ENCODE assay signal across 25 mouse cellular contexts in the genomic region with DNA sequence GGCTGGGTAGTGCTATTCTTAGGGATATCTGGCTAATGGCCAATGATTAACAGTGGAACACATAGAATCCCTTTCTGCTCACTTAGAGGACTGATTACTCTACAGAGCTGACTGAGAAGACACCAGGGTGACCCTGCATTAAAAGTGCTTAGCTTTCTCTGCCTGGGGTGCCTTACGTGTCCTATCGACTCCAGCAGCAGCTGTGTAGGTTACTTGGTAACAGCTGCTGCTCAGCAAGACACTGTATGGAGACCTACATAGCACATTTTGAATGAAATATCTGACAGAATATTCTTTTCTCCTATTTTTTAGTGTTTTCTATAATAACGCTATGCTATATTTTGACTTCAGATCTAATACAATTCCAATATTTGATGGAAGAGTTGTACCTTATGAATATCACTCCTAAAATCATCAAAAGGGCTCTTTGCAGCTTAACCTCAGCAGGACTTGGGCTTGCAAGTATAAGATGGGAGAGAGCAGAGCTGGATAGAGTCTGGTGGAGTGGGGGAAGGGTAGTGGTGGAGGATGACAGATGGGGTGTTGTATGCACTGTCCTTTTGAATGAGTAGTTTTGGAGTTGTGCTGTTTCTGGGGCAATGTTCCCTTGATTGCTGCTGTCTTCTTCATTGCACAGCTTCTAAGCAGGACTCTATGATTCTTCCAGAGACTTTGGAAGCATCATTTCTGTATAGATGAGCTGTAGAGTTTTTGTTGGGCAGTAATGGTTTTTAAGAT.
DNase-seq lines count a peak whose midpoint lies in the region; ATAC-seq and TF ChIP-seq lines count a peak whose summit lies in the region.
"Had no signal": no experiment of that assay in that cellular context is flagged by ENCODE, and none has a peak within 500 bp of the region (broad histone marks: within the 10 kb centered on the region; RNA-seq: fewer than 3 reads in every experiment).

No protein-coding gene starts in this region.

- H3K4me1 ChIP-seq in forebrain, embryonic 14.5 days (ENCODE audit: control insufficient read depth, insufficient read depth, low read length), result no peaks in the 10 kb centered on the region
- no peaks in the 10 kb centered on the region for H3K4me1 ChIP-seq in forebrain, embryonic 11.5 days (replicated peaks; ENCODE audit: control insufficient read depth, insufficient read depth, low read length)
- no peaks in the 10 kb centered on the region for H3K4me1 ChIP-seq in hindbrain, postnatal 0 days (ENCODE audit: insufficient read depth, low read length)
- H3K4me1 ChIP-seq in hindbrain, embryonic 14.5 days (replicated peaks; ENCODE audit: control insufficient read depth, insufficient read depth, low read length), result no peaks in the 10 kb centered on the region
- 0 out of 2 replicates have a peak, but pooled peaks cover 2% of the 10 kb centered on the region for H3K4me1 ChIP-seq in forebrain, embryonic 16.5 days (replicated peaks; ENCODE audit: control insufficient read depth, insufficient read depth, low read length)
- H3K4me1 ChIP-seq: embryonic facial prominence, embryonic 12.5 days; intestine, embryonic 15.5 days; neural tube, embryonic 12.5 days had no signal

- WGBS in forebrain, embryonic 14.5 days, result 85% methylated on average over 3 of the region's 3 CpGs
- 87% methylated on average over 3 of the region's 3 CpGs for WGBS in forebrain, embryonic 11.5 days
- 63% methylated on average over 3 of the region's 3 CpGs for WGBS in hindbrain, postnatal 0 days
- WGBS in hindbrain, embryonic 14.5 days, result 72% methylated on average over 3 of the region's 3 CpGs
- 79% methylated on average over 3 of the region's 3 CpGs for WGBS in forebrain, embryonic 16.5 days

- no peak overlapping the region for H3K27ac ChIP-seq in forebrain, embryonic 14.5 days (ENCODE audit: low read depth, low read length)
- no peak overlapping the region for H3K27ac ChIP-seq in forebrain, embryonic 11.5 days (ENCODE audit: low read depth, low read length)
- H3K27ac ChIP-seq in hindbrain, postnatal 0 days, result peak overlapping the region; percentile 22; the same call in 1 of the 2 replicates
- no peak overlapping the region for H3K27ac ChIP-seq in hindbrain, embryonic 14.5 days
- H3K27ac ChIP-seq in forebrain, embryonic 16.5 days (ENCODE audit: low read length), result no peak overlapping the region
- H3K27ac ChIP-seq: embryonic facial prominence, embryonic 12.5 days; heart, embryonic 10.5 days; intestine, embryonic 15.5 days; macrophage; neural tube, embryonic 12.5 days had no signal

- no peaks in the 10 kb centered on the region for H3K9me3 ChIP-seq in forebrain, embryonic 14.5 days (replicated peaks; ENCODE audit: control insufficient read depth, low read length)
- no peaks in the 10 kb centered on the region for H3K9me3 ChIP-seq in forebrain, embryonic 11.5 days (ENCODE audit: control insufficient read depth, low read length)
- no peaks in the 10 kb centered on the region for H3K9me3 ChIP-seq in hindbrain, postnatal 0 days (ENCODE audit: low read length)
- H3K9me3 ChIP-seq in hindbrain, embryonic 14.5 days (ENCODE audit: control insufficient read depth, low read length), result no peaks in the 10 kb centered on the region
- no peaks in the 10 kb centered on the region for H3K9me3 ChIP-seq in forebrain, embryonic 16.5 days (ENCODE audit: control insufficient read depth, low read length)
- H3K9me3 ChIP-seq: embryonic facial prominence, embryonic 12.5 days; heart, embryonic 10.5 days; intestine, embryonic 15.5 days; neural tube, embryonic 12.5 days had no signal

- no peaks in the 10 kb centered on the region for H3K36me3 ChIP-seq in forebrain, embryonic 14.5 days (ENCODE audit: control insufficient read depth, insufficient read depth, low read length)
- no peaks in the 10 kb centered on the region for H3K36me3 ChIP-seq in forebrain, embryonic 11.5 days (ENCODE audit: control insufficient read depth, insufficient read depth, low read length)
- no peaks in the 10 kb centered on the region for H3K36me3 ChIP-seq in hindbrain, postnatal 0 days (ENCODE audit: insufficient read depth, low read length)
- no peaks in the 10 kb centered on the region for H3K36me3 ChIP-seq in hindbrain, embryonic 14.5 days (replicated peaks; ENCODE audit: control insufficient read depth, insufficient read depth)
- H3K36me3 ChIP-seq in forebrain, embryonic 16.5 days (ENCODE audit: control insufficient read depth, insufficient read depth), result no peaks in the 10 kb centered on the region
- H3K36me3 ChIP-seq: embryonic facial prominence, embryonic 12.5 days; heart, embryonic 10.5 days; intestine, embryonic 15.5 days; neural tube, embryonic 12.5 days had no signal

- ATAC-seq in cerebellum, adult (ENCODE audit: insufficient number of reproducible peaks, low FRiP score, low TSS enrichment), result peak; percentile 82
- peak; percentile 54; the same call in 1 of the 2 replicates for ATAC-seq in forebrain, embryonic 14.5 days
- ATAC-seq in forebrain, embryonic 11.5 days (replicated peaks; ENCODE audit: low FRiP score), result no peak
- ATAC-seq in hindbrain, postnatal 0 days, result peak; percentile 94
- ATAC-seq in hindbrain, embryonic 14.5 days (ENCODE audit: low FRiP score), result no peak
- peak; percentile 41; the same call in 1 of the 2 replicates for ATAC-seq in forebrain, embryonic 16.5 days
- ATAC-seq: activated CD4-positive, CD25-positive, alpha-beta regulatory T cell, adult 4 months; intestine, embryonic 15.5 days; liver, postnatal 0 days; lung, postnatal 0 days had no signal

- no peak for TF ChIP-seq CTCF in hindbrain, postnatal 0 days (IDR thresholded peaks at IDR 0.05; ENCODE audit: low read depth)

- H3K27me3 ChIP-seq in forebrain, embryonic 14.5 days (replicated peaks; ENCODE audit: control insufficient read depth, insufficient read depth, low read length), result no peaks in the 10 kb centered on the region
- no peaks in the 10 kb centered on the region for H3K27me3 ChIP-seq in forebrain, embryonic 11.5 days (ENCODE audit: control insufficient read depth, insufficient read depth, low read length)
- no peaks in the 10 kb centered on the region for H3K27me3 ChIP-seq in hindbrain, postnatal 0 days (ENCODE audit: insufficient read depth, low read length)
- H3K27me3 ChIP-seq in hindbrain, embryonic 14.5 days (ENCODE audit: control insufficient read depth, insufficient read depth, low read length), result no peaks in the 10 kb centered on the region
- H3K27me3 ChIP-seq in forebrain, embryonic 16.5 days (replicated peaks; ENCODE audit: control insufficient read depth, insufficient read depth, low read length), result no peaks in the 10 kb centered on the region
- H3K27me3 ChIP-seq: embryonic facial prominence, embryonic 12.5 days; intestine, embryonic 15.5 days; neural tube, embryonic 12.5 days had no signal

- H3K4me3 ChIP-seq in forebrain, embryonic 14.5 days (ENCODE audit: low read depth, low read length), result no peak overlapping the region
- no peak overlapping the region for H3K4me3 ChIP-seq in forebrain, embryonic 11.5 days (ENCODE audit: low read depth, low read length)
- H3K4me3 ChIP-seq in hindbrain, postnatal 0 days (ENCODE audit: low read length), result no peak overlapping the region
- no peak overlapping the region for H3K4me3 ChIP-seq in hindbrain, embryonic 14.5 days (replicated peaks; ENCODE audit: low read length)
- H3K4me3 ChIP-seq in forebrain, embryonic 16.5 days (replicated peaks; ENCODE audit: low read length), result no peak overlapping the region
- H3K4me3 ChIP-seq: embryonic facial prominence, embryonic 12.5 days; heart, embryonic 10.5 days; intestine, embryonic 15.5 days; neural tube, embryonic 12.5 days had no signal

- no peak overlapping the region for H3K4me2 ChIP-seq in forebrain, embryonic 14.5 days (ENCODE audit: low read length)
- no peak overlapping the region for H3K4me2 ChIP-seq in forebrain, embryonic 11.5 days (ENCODE audit: low read depth, low read length, severe bottlenecking)
- no peak overlapping the region for H3K4me2 ChIP-seq in hindbrain, postnatal 0 days (ENCODE audit: low read depth, low read length)
- no peak overlapping the region for H3K4me2 ChIP-seq in hindbrain, embryonic 14.5 days (replicated peaks)
- H3K4me2 ChIP-seq in forebrain, embryonic 16.5 days (ENCODE audit: low read length), result no peak overlapping the region
- H3K4me2 ChIP-seq: embryonic facial prominence, embryonic 12.5 days; intestine, embryonic 15.5 days; neural tube, embryonic 12.5 days had no signal

- H3K9ac ChIP-seq in forebrain, embryonic 14.5 days (ENCODE audit: low read length), result no peak overlapping the region
- no peak overlapping the region for H3K9ac ChIP-seq in forebrain, embryonic 11.5 days (ENCODE audit: low read length)
- no peak overlapping the region for H3K9ac ChIP-seq in hindbrain, postnatal 0 days (replicated peaks; ENCODE audit: low read length)
- no peak overlapping the region for H3K9ac ChIP-seq in hindbrain, embryonic 14.5 days
- no peak overlapping the region for H3K9ac ChIP-seq in forebrain, embryonic 16.5 days (replicated peaks; ENCODE audit: low read depth, low read length)
- H3K9ac ChIP-seq: embryonic facial prominence, embryonic 12.5 days; intestine, embryonic 15.5 days; liver, postnatal 0 days; neural tube, embryonic 12.5 days had no signal

- no peak for DNase-seq in cerebellum, adult 18-20 months
- peak; percentile 10 for DNase-seq in forebrain, embryonic 14.5 days (ENCODE audit: low spot score)
- DNase-seq in forebrain, embryonic 11.5 days (ENCODE audit: low spot score), result no peak
- DNase-seq in hindbrain, postnatal 0 days (ENCODE audit: low spot score), result peak; percentile 47
- DNase-seq in hindbrain, embryonic 14.5 days (ENCODE audit: low spot score), result no peak
- no peak for DNase-seq in layer of hippocampus, postnatal 25 days (ENCODE audit: extremely low spot score in 1 of 2, low spot score in 1 of 2)
- DNase-seq: adrenal gland, postnatal 10 days; cerebellum, adult 11 months; gastrocnemius, postnatal 10 days; heart, postnatal 4 days; kidney, adult 8-10 months; kidney, postnatal 10 days; liver, postnatal 0 days; right cerebral cortex, adult 18-20 months; right cerebral cortex, postnatal 4 days; thymus, postnatal 14 days had no signal

Comparison
In these comparisons a context has a peak if more than half of its experiments do, and no peak if none do; other contexts are left out.
1. ATAC-seq: peak in cerebellum, adult (single experiment), forebrain, embryonic 14.5 days (single experiment), hindbrain, postnatal 0 days (single experiment) and forebrain, embryonic 16.5 days (single experiment); none in forebrain, embryonic 11.5 days (single experiment) and hindbrain, embryonic 14.5 days (single experiment).
2. DNase-seq: peak in forebrain, embryonic 14.5 days (single experiment) and hindbrain, postnatal 0 days (single experiment); none in cerebellum, adult 18-20 months (0 of 2), forebrain, embryonic 11.5 days (single experiment), hindbrain, embryonic 14.5 days (single experiment) and layer of hippocampus, postnatal 25 days (0 of 2).